Mouse (Mus musculus): ENCODE measurements at regions not wholly inside any gene's neighbourhood (a gene's known extent, or its start where the extent isn't known, plus 50 kb on each side); places are given as distances from the start of the nearest gene placed in this dataset.

DNA sequence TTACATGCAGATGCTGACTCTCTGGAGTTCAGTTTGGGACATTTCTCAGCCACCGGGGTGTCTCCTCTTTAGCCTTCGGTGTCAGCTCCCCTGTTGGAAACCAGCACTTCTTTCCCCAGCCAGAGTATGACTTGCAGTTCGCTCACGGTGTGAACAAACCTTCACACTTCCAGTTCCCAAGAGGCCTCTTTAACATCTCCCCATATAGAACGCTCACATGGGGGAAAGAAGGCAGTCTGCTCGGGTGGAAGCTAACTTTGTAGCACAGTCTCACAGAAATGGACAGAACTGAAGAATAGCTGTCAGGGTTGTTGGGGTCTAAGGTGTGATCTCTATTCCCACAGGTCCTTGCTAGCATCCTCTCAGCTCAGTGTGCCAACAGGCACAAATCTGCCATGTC is 502.4 kb upstream of the Jmjd1c start:
- TF ChIP-seq CTCF (IDR thresholded peaks at IDR 0.05; ENCODE audit: insufficient read depth, low read depth, low read length) (no peak), POLR2A (IDR thresholded peaks at IDR 0.05; ENCODE audit: insufficient read depth, low read depth, low read length) (no peak)
